Mouse (Mus musculus) midbrain, embryonic 15.5 days (tissue): Measurements from ENCODE around the gene Ptprc. TPM values are rescaled to one million over a fixed set of nuclear protein-coding genes. Genes with fewer than 3 reads are reported as not detected.

Experiments used
- ATAC-seq: fragments of 200-750 bp; cut with Nextera tagmentation; replicated peaks from 2 replicates; pipeline ENCODE4 v1.8.0; 2017; ENCODE audit warnings: moderate TSS enrichment
- H3K27ac ChIP-seq: fragments of 300-500 bp; sonication (generic); 2 replicates; pipeline ENCODE4 v1.5.1; 2015; ENCODE audit warnings: mild to moderate bottlenecking, inconsistent platforms
- H3K27me3 ChIP-seq: fragments of 300-500 bp; sonication (generic); replicated peaks from 2 replicates; pipeline ENCODE4 v1.6.1; 2015; ENCODE audit warnings: inconsistent platforms
- H3K36me3 ChIP-seq: fragments of 300-500 bp; sonication (generic); replicated peaks from 2 replicates; pipeline ENCODE4 v1.6.1; 2015; ENCODE audit warnings: inconsistent platforms
- H3K4me1 ChIP-seq: fragments of 300-500 bp; sonication (generic); 2 replicates; pipeline ENCODE4 v1.6.1; 2015; ENCODE audit warnings: inconsistent platforms
- H3K4me2 ChIP-seq: fragments of 300-500 bp; sonication (generic); 2 replicates; pipeline ENCODE4 v1.6.1; 2015; ENCODE audit warnings: inconsistent platforms, mild to moderate bottlenecking, moderate library complexity
- H3K4me3 ChIP-seq: fragments of 300-500 bp; sonication (generic); 2 replicates; pipeline ENCODE4 v1.5.1; 2015; ENCODE audit warnings: mild to moderate bottlenecking, inconsistent platforms
- H3K9ac ChIP-seq: fragments of 300-500 bp; sonication (generic); 2 replicates; pipeline ENCODE4 v1.6.1; 2015; ENCODE audit warnings: mild to moderate bottlenecking, inconsistent platforms
- H3K9me3 ChIP-seq: fragments of 300-500 bp; sonication (generic); 2 replicates; pipeline ENCODE4 v1.6.1; 2016; ENCODE audit warnings: inconsistent platforms
- WGBS: fragments of 180-500 bp; shearing (Covaris S2); methylation state at CpG from one replicate; pipeline ENCODE4 v1.1.7; 2015; ENCODE audit warnings: mixed read lengths; 5-methylcytosine and 5-hydroxymethylcytosine counted together
- polyA plus RNA-seq: library from polyadenylated mRNA; unstranded; fragments of >200 nt; fragmentation: Nextera tagmentation; extraction: Ambion mirVana; gene quantifications from 2 replicates; pipeline ENCODE4 v1.2.1, GENCODE M21; 2015

Gene Ptprc
- polyA plus RNA-seq, 1 experiment from 2014 or later: 1.2 TPM

- 83% methylated on average over 3 of the region's 3 CpGs for WGBS
- no peaks in the 10 kb centered on the region for H3K9me3 ChIP-seq
Measured at GRCm38 (mm10) chr1:138172547-138172946, 3.0 kb downstream of the Ptprc start.

DNA sequence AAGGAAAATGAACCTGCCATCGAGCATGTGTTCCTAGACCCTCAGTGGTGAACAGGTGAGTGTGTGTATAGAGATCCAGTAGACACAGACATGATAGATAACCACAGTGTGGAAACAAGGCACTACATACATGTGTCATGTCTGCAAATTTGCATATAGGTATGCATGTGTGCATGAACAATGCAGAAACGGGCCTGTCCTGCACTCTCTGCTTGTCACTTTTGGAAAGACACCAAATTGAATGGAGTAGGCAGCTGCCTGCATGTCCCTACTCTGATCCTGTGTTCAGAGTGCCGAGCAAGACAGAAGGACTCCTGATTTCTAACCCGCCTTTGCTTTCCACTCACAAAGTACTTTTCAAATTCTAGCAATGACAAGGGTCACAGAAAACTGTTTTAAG is 3.4 kb downstream of the Ptprc start:
- H3K4me3 ChIP-seq: no peak overlapping the region
- ATAC-seq: no peak
- 91% methylated on average over 4 of the region's 4 CpGs for WGBS
- H3K36me3 ChIP-seq: no peaks in the 10 kb centered on the region
- no peak overlapping the region for H3K27ac ChIP-seq
- no peak overlapping the region for H3K9ac ChIP-seq
- H3K4me2 ChIP-seq: no peak overlapping the region
- H3K9me3 ChIP-seq: no peaks in the 10 kb centered on the region
- H3K4me1 ChIP-seq: no peaks in the 10 kb centered on the region
- no peaks in the 10 kb centered on the region for H3K27me3 ChIP-seq

More at GRCm38 (mm10) chr1:138172547-138172946, 3.0 kb downstream of the Ptprc start:
- H3K4me3 ChIP-seq: no peak overlapping the region
- H3K4me2 ChIP-seq: no peak overlapping the region
- no peaks in the 10 kb centered on the region for H3K36me3 ChIP-seq
- H3K9ac ChIP-seq: no peak overlapping the region
- H3K27ac ChIP-seq: no peak overlapping the region
- H3K27me3 ChIP-seq: no peaks in the 10 kb centered on the region
- no peaks in the 10 kb centered on the region for H3K4me1 ChIP-seq
- ATAC-seq: no peak

DNA sequence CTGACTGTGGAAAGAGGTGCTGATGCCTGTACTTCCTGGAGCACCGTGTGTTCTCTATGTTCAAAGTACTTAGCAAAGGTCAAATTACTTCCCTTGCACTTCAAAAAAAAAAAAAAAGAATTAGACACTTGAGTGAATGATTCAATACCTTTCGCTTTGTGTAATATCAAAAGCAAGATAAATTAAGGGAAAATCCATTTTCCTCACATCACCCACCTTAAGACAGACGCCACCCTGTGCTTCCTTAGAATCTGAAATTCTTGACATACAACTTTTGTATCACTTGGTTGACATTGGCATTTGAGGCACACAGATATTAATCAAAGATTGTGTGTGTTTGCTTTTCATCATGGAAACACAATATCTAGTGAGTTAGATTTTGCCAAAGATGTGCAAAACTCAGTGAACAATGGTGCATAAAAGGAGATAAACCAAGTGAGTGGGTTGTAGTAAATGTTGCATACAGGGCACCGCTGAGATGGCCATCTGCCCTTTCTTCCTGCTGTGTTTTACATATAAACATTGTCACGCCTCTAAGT is 9.2 kb downstream of the Ptprc start:
- no peaks in the 10 kb centered on the region for H3K27me3 ChIP-seq
- ATAC-seq: no peak
- WGBS: 79% methylated on average over 5 of the region's 5 CpGs
- H3K4me3 ChIP-seq: no peak overlapping the region
- H3K9me3 ChIP-seq: no peaks in the 10 kb centered on the region
- H3K4me2 ChIP-seq: no peak overlapping the region
- H3K36me3 ChIP-seq: no peaks in the 10 kb centered on the region
- H3K9ac ChIP-seq: no peak overlapping the region
- H3K27ac ChIP-seq: no peak overlapping the region
- H3K4me1 ChIP-seq: no peaks in the 10 kb centered on the region

- ATAC-seq: no peak
- H3K4me2 ChIP-seq: no peak overlapping the region
- no peaks in the 10 kb centered on the region for H3K4me1 ChIP-seq
- WGBS: 91% methylated on average over 8 of the region's 8 CpGs
- H3K27ac ChIP-seq: no peak overlapping the region
- no peaks in the 10 kb centered on the region for H3K27me3 ChIP-seq
- H3K4me3 ChIP-seq: no peak overlapping the region
- H3K36me3 ChIP-seq: no peaks in the 10 kb centered on the region
- no peak overlapping the region for H3K9ac ChIP-seq
- no peaks in the 10 kb centered on the region for H3K9me3 ChIP-seq
Measured at GRCm38 (mm10) chr1:138162638-138163037, 12.9 kb downstream of the Ptprc start.

DNA sequence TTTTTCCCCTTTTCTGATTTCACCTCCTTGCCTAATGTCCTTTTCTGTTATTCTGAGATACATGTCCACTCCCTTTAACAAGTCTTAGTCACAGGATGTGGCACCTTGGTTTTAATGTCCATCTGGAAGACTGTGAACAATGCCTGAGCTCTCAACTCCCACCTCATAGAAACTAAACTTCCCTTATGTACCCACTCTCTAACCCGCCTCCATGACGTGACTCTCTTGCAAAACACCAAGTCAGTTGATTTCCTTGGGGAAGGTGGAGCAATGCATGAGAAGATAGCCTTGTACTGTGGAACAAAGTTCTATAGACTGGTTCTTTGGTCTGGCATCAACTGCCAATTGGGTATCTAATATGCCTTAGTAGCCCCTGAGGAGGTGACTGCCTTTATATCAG is 16.6 kb downstream of the Ptprc start:
- no peak overlapping the region for H3K4me3 ChIP-seq
- H3K27ac ChIP-seq: no peak overlapping the region
- no peak overlapping the region for H3K4me2 ChIP-seq
- no peaks in the 10 kb centered on the region for H3K4me1 ChIP-seq
- H3K27me3 ChIP-seq: no peaks in the 10 kb centered on the region
- no peaks in the 10 kb centered on the region for H3K9me3 ChIP-seq
- 80% methylated on average over 2 of the region's 2 CpGs for WGBS
- H3K36me3 ChIP-seq: no peaks in the 10 kb centered on the region
- no peak for ATAC-seq
- H3K9ac ChIP-seq: no peak overlapping the region

DNA sequence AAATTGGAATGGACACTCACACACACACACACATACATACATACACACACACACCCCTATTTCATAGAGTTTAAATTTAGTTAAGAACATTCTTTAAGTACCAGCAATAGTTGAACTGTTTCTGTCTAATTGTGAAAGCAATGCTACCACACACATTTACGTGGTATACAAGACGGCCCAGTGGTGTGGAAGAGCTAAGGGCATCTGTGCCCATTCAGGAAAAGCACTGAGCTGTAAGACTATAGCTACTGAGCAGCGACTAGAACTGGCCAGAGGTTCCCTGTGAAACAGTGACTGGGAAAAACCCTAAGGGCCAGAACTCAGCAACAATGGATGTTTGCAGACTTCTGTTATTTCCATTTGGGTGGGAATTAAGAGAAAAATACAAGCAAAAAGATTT is 17.3 kb downstream of the Ptprc start:
- Histone ChIP-seq H3K4me1 (no peaks in the 10 kb centered on the region), H3K27me3 (no peaks in the 10 kb centered on the region), H3K4me3 (no peak overlapping the region), H3K9ac (no peak overlapping the region), H3K9me3 (no peaks in the 10 kb centered on the region), H3K27ac (no peak overlapping the region), H3K36me3 (no peaks in the 10 kb centered on the region), H3K4me2 (no peak overlapping the region)
- 27% methylated on average over 3 of the region's 3 CpGs for WGBS
- no peak for ATAC-seq

DNA sequence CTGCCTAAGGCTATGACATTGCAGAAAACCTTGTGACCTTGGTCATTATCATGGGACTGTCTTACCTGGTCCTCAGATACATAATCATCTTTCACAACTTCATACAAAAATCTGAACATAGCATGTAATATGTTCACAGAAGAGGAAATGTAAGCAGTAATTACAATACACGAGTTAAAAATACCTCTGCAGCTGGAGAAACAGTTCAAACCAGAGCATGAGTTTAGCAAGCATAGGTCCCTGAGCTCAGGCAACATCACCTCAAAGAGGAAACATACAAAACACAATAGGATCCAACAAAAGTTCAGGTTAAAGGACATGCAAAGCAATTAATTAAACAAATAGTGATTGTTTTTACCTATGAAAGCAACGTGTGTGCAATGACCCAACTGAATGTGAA is 17.8 kb downstream of the Ptprc start:
- Histone ChIP-seq H3K4me2 (no peak overlapping the region), H3K36me3 (no peaks in the 10 kb centered on the region), H3K9me3 (no peaks in the 10 kb centered on the region), H3K27me3 (no peaks in the 10 kb centered on the region), H3K9ac (no peak overlapping the region), H3K4me1 (no peaks in the 10 kb centered on the region), H3K4me3 (no peak overlapping the region), H3K27ac (no peak overlapping the region)
- 74% methylated on average over 2 of the region's 2 CpGs for WGBS
- ATAC-seq: no peak

GRCm38 (mm10) chr1:138157008-138157407 is 18.5 kb downstream of the Ptprc start:
- no peak overlapping the region for H3K4me2 ChIP-seq
- no peaks in the 10 kb centered on the region for H3K36me3 ChIP-seq
- H3K4me3 ChIP-seq: no peak overlapping the region
- H3K9ac ChIP-seq: no peak overlapping the region
- no peaks in the 10 kb centered on the region for H3K9me3 ChIP-seq
- H3K27me3 ChIP-seq: no peaks in the 10 kb centered on the region
- no peaks in the 10 kb centered on the region for H3K4me1 ChIP-seq
- 92% methylated on average over 3 of the region's 3 CpGs for WGBS
- H3K27ac ChIP-seq: no peak overlapping the region
- ATAC-seq: no peak

GRCm38 (mm10) chr1:138154185-138154785 is 21.2 kb downstream of the Ptprc start:
- no peak overlapping the region for H3K27ac ChIP-seq
- no peaks in the 10 kb centered on the region for H3K9me3 ChIP-seq
- H3K9ac ChIP-seq: no peak overlapping the region
- WGBS: 65% methylated on average over 1 of the region's 1 CpGs
- no peak overlapping the region for H3K4me2 ChIP-seq
- no peak overlapping the region for H3K4me3 ChIP-seq
- no peaks in the 10 kb centered on the region for H3K36me3 ChIP-seq
- no peak for ATAC-seq
- no peaks in the 10 kb centered on the region for H3K27me3 ChIP-seq
- H3K4me1 ChIP-seq: no peaks in the 10 kb centered on the region

- 90% methylated on average over 4 of the region's 4 CpGs for WGBS
Measured at GRCm38 (mm10) chr1:138153126-138153525, 22.4 kb downstream of the Ptprc start.

GRCm38 (mm10) chr1:138148844-138149243 is 26.7 kb downstream of the Ptprc start:
- H3K27me3 ChIP-seq: no peaks in the 10 kb centered on the region
- H3K4me3 ChIP-seq: no peak overlapping the region
- peak; percentile 67 for ATAC-seq
- no peaks in the 10 kb centered on the region for H3K36me3 ChIP-seq
- 41% methylated on average over 4 of the region's 4 CpGs for WGBS
- H3K9ac ChIP-seq: no peak overlapping the region
- 0 out of 2 replicates have a peak, but pooled peaks cover 3% of the 10 kb centered on the region for H3K4me1 ChIP-seq
- H3K27ac ChIP-seq: no peak overlapping the region
- H3K9me3 ChIP-seq: no peaks in the 10 kb centered on the region
- no peak overlapping the region for H3K4me2 ChIP-seq

More at GRCm38 (mm10) chr1:138153126-138153525, 22.4 kb downstream of the Ptprc start:
- Histone ChIP-seq H3K9ac (no peak overlapping the region), H3K36me3 (no peaks in the 10 kb centered on the region), H3K4me3 (no peak overlapping the region), H3K9me3 (no peaks in the 10 kb centered on the region), H3K27me3 (no peaks in the 10 kb centered on the region), H3K4me2 (no peak overlapping the region), H3K27ac (no peak overlapping the region), H3K4me1 (0 out of 2 replicates have a peak, but pooled peaks cover 3% of the 10 kb centered on the region)
- no peak for ATAC-seq

GRCm38 (mm10) chr1:138145571-138145970 is 29.9 kb downstream of the Ptprc start:
- 0 out of 2 replicates have a peak, but pooled peaks cover 3% of the 10 kb centered on the region for H3K4me1 ChIP-seq
- no peak for ATAC-seq
- H3K9me3 ChIP-seq: no peaks in the 10 kb centered on the region
- no peak overlapping the region for H3K27ac ChIP-seq
- 21% methylated on average over 2 of the region's 2 CpGs for WGBS
- no peaks in the 10 kb centered on the region for H3K27me3 ChIP-seq
- no peaks in the 10 kb centered on the region for H3K36me3 ChIP-seq
- H3K4me2 ChIP-seq: no peak overlapping the region
- no peak overlapping the region for H3K9ac ChIP-seq
- H3K4me3 ChIP-seq: no peak overlapping the region

- no peak overlapping the region for H3K4me3 ChIP-seq
- H3K9ac ChIP-seq: no peak overlapping the region
- 0 out of 2 replicates have a peak, but pooled peaks cover 3% of the 10 kb centered on the region for H3K4me1 ChIP-seq
- no peaks in the 10 kb centered on the region for H3K9me3 ChIP-seq
- ATAC-seq: no peak
- H3K27me3 ChIP-seq: no peaks in the 10 kb centered on the region
- H3K4me2 ChIP-seq: no peak overlapping the region
- no peak overlapping the region for H3K27ac ChIP-seq
- H3K36me3 ChIP-seq: no peaks in the 10 kb centered on the region
- 80% methylated on average over 3 of the region's 3 CpGs for WGBS
Measured at GRCm38 (mm10) chr1:138145148-138145547, 30.4 kb downstream of the Ptprc start.
